ENCODE assay signal across 8 mouse cellular contexts in genomic region chr2:155074766-155075330, GRCm38 (mm10). TPM values are rescaled to one million over a fixed set of nuclear protein-coding genes. Genes with fewer than 3 reads are reported as not detected.
DNase-seq lines count a peak whose midpoint lies in the region; ATAC-seq and TF ChIP-seq lines count a peak whose summit lies in the region.

No protein-coding gene starts in this region.

- H3K27ac ChIP-seq in midbrain, postnatal 0 days (ENCODE audit: low read depth, low read length) = peak overlapping the region; percentile 67

- peak overlapping the region; percentile 51 for H3K4me3 ChIP-seq in midbrain, postnatal 0 days (ENCODE audit: low read depth, low read length)

- no peaks in the 10 kb centered on the region for H3K36me3 ChIP-seq in midbrain, postnatal 0 days (ENCODE audit: insufficient read depth, low read length)

- intact Hi-C loops in left cerebral cortex, postnatal 4 days (cut with DNase I) = no loop called here
- intact Hi-C loops in left cerebral cortex, postnatal 14 days (cut with DNase I) = no loop called here

- WGBS in midbrain, postnatal 0 days = 19% methylated on average over 12 of the region's 12 CpGs

- peak overlapping the region; percentile 55 for H3K4me2 ChIP-seq in midbrain, postnatal 0 days (ENCODE audit: low read depth, low read length, poor library complexity, severe bottlenecking)

- ATAC-seq in activated CD4-positive, CD25-positive, alpha-beta regulatory T cell, adult 4 months = peak; percentile 4
- ATAC-seq in erythroblast, adult 5-6 weeks (replicated peaks; ENCODE audit: low FRiP score, poor library complexity, severe bottlenecking) = peak; percentile 10; the same call in 1 of the 2 replicates
- ATAC-seq in midbrain, postnatal 0 days (ENCODE audit: low FRiP score) = peak; percentile 35; the same call in 1 of the 2 replicates
- no peak for ATAC-seq in megakaryocyte progenitor cell, adult 5-6 weeks (replicated peaks; ENCODE audit: poor library complexity)

- H3K4me1 ChIP-seq in midbrain, postnatal 0 days (ENCODE audit: insufficient read depth, low read length) = 0 out of 2 replicates have a peak, but pooled peaks cover 7% of the 10 kb centered on the region

- no peaks in the 10 kb centered on the region for H3K9me3 ChIP-seq in midbrain, postnatal 0 days (ENCODE audit: low read length)

- H3K27me3 ChIP-seq in midbrain, postnatal 0 days (ENCODE audit: insufficient read depth, low read length) = no peaks in the 10 kb centered on the region

- peak; percentile 12 to 26 for DNase-seq in left cerebral cortex, adult 18-20 months (ENCODE audit: low spot score in 2 of 2)
- DNase-seq in left cerebral cortex, postnatal 4 days = no peak
- DNase-seq in left cerebral cortex, postnatal 14 days (ENCODE audit: low spot score in 2 of 2) = peak; percentile 6 to 14
- DNase-seq in midbrain, postnatal 0 days (ENCODE audit: low spot score) = peak; percentile 19
- no peak for DNase-seq in gastrocnemius, postnatal 10 days

- no peak for TF ChIP-seq CTCF in midbrain, postnatal 0 days (IDR thresholded peaks at IDR 0.05)

- peak overlapping the region; percentile 58 for H3K9ac ChIP-seq in midbrain, postnatal 0 days (replicated peaks; ENCODE audit: low read length, poor library complexity, severe bottlenecking)

RNA-seq across cellular contexts. Expression of gene Ahcy, which starts 0.6 kb away (rescaled TPM):
- total RNA-seq in left cerebral cortex, adult 18-20 months (2021) = 10 to 100 TPM; 13.8 to 17.2 TPM
- total RNA-seq in left cerebral cortex, postnatal 4 days (2021) = 10 to 100 TPM; 22.0 to 23.0 TPM
- polyA plus RNA-seq in activated CD4-positive, CD25-positive, alpha-beta regulatory T cell, adult 4 months (2017; shearing (Covaris generic)) = 10 to 100 TPM; 30.2 to 50.5 TPM
- 19.2 and 24.2 TPM in 2 replicates for total RNA-seq in erythroblast, adult 5-6 weeks (2015; ENCODE audit: low replicate concordance)
- 10.6 and 10.9 TPM in 2 replicates for total RNA-seq in erythroblast, adult 5-6 weeks (2017; ENCODE audit: low replicate concordance)
- total RNA-seq in left cerebral cortex, postnatal 14 days (2021) = 10 to 100 TPM; 12.1 to 12.7 TPM
- 54.3 and 61.4 TPM in 2 replicates for total RNA-seq in midbrain, postnatal 0 days (2014; rRNA removed)
- polyA plus RNA-seq in midbrain, postnatal 0 days (2015; fragmentation: Nextera tagmentation; extraction: Ambion mirVana) = 28.5 and 33.3 TPM in 2 replicates
- 143 and 155 TPM in 2 replicates for total RNA-seq in megakaryocyte progenitor cell, adult 5-6 weeks (2015)
- 103 and 109 TPM in 2 replicates for total RNA-seq in megakaryocyte progenitor cell, adult 5-6 weeks (2017)
- 10 to 100 TPM; 18.9 to 22.7 TPM for total RNA-seq in gastrocnemius, postnatal 10 days (2021)

RNA-seq across cellular contexts. Expression of gene Gm14226, which starts 56.8 kb away (rescaled TPM):
- under 1 TPM; 0.26 TPM for total RNA-seq in left cerebral cortex, adult 18-20 months (2021)
- total RNA-seq in left cerebral cortex, postnatal 4 days (2021) = under 1 TPM; 0.24 to 0.30 TPM
- polyA plus RNA-seq in activated CD4-positive, CD25-positive, alpha-beta regulatory T cell, adult 4 months (2017; shearing (Covaris generic)) = under 1 TPM in 1 of 2 experiments, not detected in 1; 0.19 TPM
- total RNA-seq in erythroblast, adult 5-6 weeks (2015; ENCODE audit: low replicate concordance) = not detected in 2 replicates
- total RNA-seq in erythroblast, adult 5-6 weeks (2017; ENCODE audit: low replicate concordance) = 0.14 TPM in 1 of 2 replicates, not detected in the other
- under 1 TPM; 0.13 to 0.18 TPM for total RNA-seq in left cerebral cortex, postnatal 14 days (2021)
- total RNA-seq in midbrain, postnatal 0 days (2014; rRNA removed) = not detected in 2 replicates
- polyA plus RNA-seq in midbrain, postnatal 0 days (2015; fragmentation: Nextera tagmentation; extraction: Ambion mirVana) = 0.06 and 0.07 TPM in 2 replicates
- not detected in 2 replicates for total RNA-seq in megakaryocyte progenitor cell, adult 5-6 weeks (2015)
- total RNA-seq in megakaryocyte progenitor cell, adult 5-6 weeks (2017) = not detected in 2 replicates
- not detected for total RNA-seq in gastrocnemius, postnatal 10 days (2021)

RNA-seq across cellular contexts. Expression of gene Itch, which starts 58.5 kb away (rescaled TPM):
- 10 to 100 TPM; 55.8 to 57.6 TPM for total RNA-seq in left cerebral cortex, adult 18-20 months (2021)
- total RNA-seq in left cerebral cortex, postnatal 4 days (2021) = 10 to 100 TPM; 39.0 to 43.4 TPM
- polyA plus RNA-seq in activated CD4-positive, CD25-positive, alpha-beta regulatory T cell, adult 4 months (2017; shearing (Covaris generic)) = 10 to 100 TPM; 53.0 to 53.4 TPM
- 15.9 and 25.3 TPM in 2 replicates for total RNA-seq in erythroblast, adult 5-6 weeks (2015; ENCODE audit: low replicate concordance)
- 25.4 and 33.2 TPM in 2 replicates for total RNA-seq in erythroblast, adult 5-6 weeks (2017; ENCODE audit: low replicate concordance)
- 10 to 100 TPM; 40.7 to 42.2 TPM for total RNA-seq in left cerebral cortex, postnatal 14 days (2021)
- 38.0 and 43.8 TPM in 2 replicates for total RNA-seq in midbrain, postnatal 0 days (2014; rRNA removed)
- polyA plus RNA-seq in midbrain, postnatal 0 days (2015; fragmentation: Nextera tagmentation; extraction: Ambion mirVana) = 16.0 and 20.4 TPM in 2 replicates
- total RNA-seq in megakaryocyte progenitor cell, adult 5-6 weeks (2015) = 50.8 and 52.9 TPM in 2 replicates
- 48.7 and 53.4 TPM in 2 replicates for total RNA-seq in megakaryocyte progenitor cell, adult 5-6 weeks (2017)
- total RNA-seq in gastrocnemius, postnatal 10 days (2021) = 10 to 100 TPM; 25.7 to 33.8 TPM

Comparison
In these comparisons a context has a peak if more than half of its experiments do, and no peak if none do; other contexts are left out.
1. DNase-seq: peak in left cerebral cortex, adult 18-20 months (2 of 2), left cerebral cortex, postnatal 14 days (2 of 2) and midbrain, postnatal 0 days (single experiment); none in left cerebral cortex, postnatal 4 days (single experiment) and gastrocnemius, postnatal 10 days (single experiment).